Mouse (Mus musculus): Measurements from ENCODE around the gene Lrit3. TPM values are rescaled to one million over a fixed set of nuclear protein-coding genes. Genes with fewer than 3 reads are reported as not detected.

The Lrit3 gene
- not detected for total RNA-seq (2023)

GRCm38 (mm10) chr3:129803765-129804164 lies at the start of gene Lrit3:
Gene Lrit3 (minus strand): TSS chr3:129804030.

GRCm38 (mm10) chr3:129835388-129835934 lies 31.6 kb upstream of the Lrit3 start, which contains the start of gene Cfi:
Gene Cfi (plus strand): TSS chr3:129835884.

GRCm38 (mm10) chr3:129831035-129831568 lies 27.3 kb upstream of the Lrit3 start, which contains the start of gene Gar1:
Gene Gar1 (minus strand): TSS chr3:129831396.

GRCm38 (mm10) chr3:129822206-129822775 lies 18.5 kb upstream of the Lrit3 start, which contains the start of gene Rrh:
Gene Rrh (minus strand): TSS chr3:129822587.

GRCm38 (mm10) chr3:129754650-129755604 lies 48.9 kb downstream of the Lrit3 start, which contains the start of gene Egf:
Gene Egf (minus strand): TSS chr3:129755316.

Other genes with a start within 250 kb of the Lrit3 start
- gene Egf, start 48.7 kb downstream of the Lrit3 start, total RNA-seq (2023) = 1 to 10 TPM; 1.5 to 4.0 TPM
- gene Rrh, start 18.6 kb upstream of the Lrit3 start, total RNA-seq (2023) = 1 to 10 TPM; 2.5 to 4.3 TPM
- 10 to 100 TPM; 82.0 to 91.1 TPM for gene Gar1, start 27.4 kb upstream of the Lrit3 start, total RNA-seq (2023)
- not detected for gene Cfi, start 31.9 kb upstream of the Lrit3 start, total RNA-seq (2023)
- 10 to 100 TPM in 1 of 2 experiments, 1 to 10 TPM in 1; 9.7 to 13.0 TPM for gene Pla2g12a, start 74.6 kb upstream of the Lrit3 start, total RNA-seq (2023)
- gene Casp6, start 97.4 kb upstream of the Lrit3 start, total RNA-seq (2023) = 10 to 100 TPM; 17.7 to 22.6 TPM
- gene Mcub, start 166.2 kb upstream of the Lrit3 start, total RNA-seq (2023) = 1 to 10 TPM; 2.0 to 2.7 TPM